Mouse (Mus musculus): ENCODE measurements around the gene Actb.

The Actb gene

GRCm38 (mm10) chr5:142906532-142907047, at the start of gene Actb:
Gene Actb, minus strand, starts transcription at chr5:142906754.
- DNase-seq = peak; percentile 97 to 98

- no peak for DNase-seq
Measured at GRCm38 (mm10) chr5:142953641-142954040, 47.1 kb upstream of the Actb start.

GRCm38 (mm10) chr5:142950405-142950804, 43.9 kb upstream of the Actb start:
- no peak for DNase-seq

GRCm38 (mm10) chr5:142949580-142949979, 43.0 kb upstream of the Actb start:
- DNase-seq = no peak

GRCm38 (mm10) chr5:142947460-142947859, 40.9 kb upstream of the Actb start:
- no peak for DNase-seq

GRCm38 (mm10) chr5:142944979-142945682, 38.6 kb upstream of the Actb start:
- no peak for DNase-seq

GRCm38 (mm10) chr5:142940393-142940792, 33.8 kb upstream of the Actb start:
- no peak for DNase-seq

- DNase-seq = peak; percentile 44 to 63
Measured at GRCm38 (mm10) chr5:142937956-142938727, 31.6 kb upstream of the Actb start.

GRCm38 (mm10) chr5:142936336-142936719, 29.8 kb upstream of the Actb start:
- peak; percentile 81 to 85 for DNase-seq

GRCm38 (mm10) chr5:142935642-142936335, 29.2 kb upstream of the Actb start:
- DNase-seq = peak; percentile 46 to 56

GRCm38 (mm10) chr5:142932731-142933130, 26.2 kb upstream of the Actb start:
- DNase-seq = no peak

GRCm38 (mm10) chr5:142932084-142932685, 25.6 kb upstream of the Actb start:
- DNase-seq = peak; percentile 64 to 68

- DNase-seq = peak in 1 of 2 experiments; percentile 16
Measured at GRCm38 (mm10) chr5:142931241-142931745, 24.7 kb upstream of the Actb start.

GRCm38 (mm10) chr5:142929400-142929752, 22.8 kb upstream of the Actb start:
- no peak for DNase-seq

- peak; percentile 83 to 86 for DNase-seq
Measured at GRCm38 (mm10) chr5:142928749-142929399, 22.3 kb upstream of the Actb start.

- peak in 1 of 2 experiments; percentile 16 for DNase-seq
Measured at GRCm38 (mm10) chr5:142927341-142927930, 20.9 kb upstream of the Actb start.

GRCm38 (mm10) chr5:142926940-142927228, 20.3 kb upstream of the Actb start:
- DNase-seq = no peak

- peak; percentile 40 to 56 for DNase-seq
Measured at GRCm38 (mm10) chr5:142926204-142926939, 19.8 kb upstream of the Actb start.

- DNase-seq = no peak
Measured at GRCm38 (mm10) chr5:142924336-142924959, 17.9 kb upstream of the Actb start.

GRCm38 (mm10) chr5:142923781-142924180, 17.2 kb upstream of the Actb start:
- no peak for DNase-seq

GRCm38 (mm10) chr5:142922251-142922650, 15.7 kb upstream of the Actb start:
- no peak for DNase-seq

All from thymus, postnatal 36 days (tissue).